Comparison of ENCODE assay signal across 20 mouse cellular contexts in genomic region chr1:153157021-153157623, GRCm38 (mm10). TPM values are rescaled to one million over a fixed set of nuclear protein-coding genes. Genes with fewer than 3 reads are reported as not detected.
DNase-seq lines count a peak whose midpoint lies in the region; ATAC-seq and TF ChIP-seq lines count a peak whose summit lies in the region.
"Had no signal": no experiment of that assay in that cellular context is flagged by ENCODE, and none has a peak within 500 bp of the region (broad histone marks: within the 10 kb centered on the region; RNA-seq: fewer than 3 reads in every experiment).

No protein-coding gene starts in this region.

- intact Hi-C loops in heart, adult 2 months (cut with DNase I) = loop anchor here (1.0 kb wide), 1 partner anchor 31 kb away; no protein-coding TSS in a partner anchor

- DNase-seq in heart, adult 2 months = peak in 1 of 2 experiments; percentile 64
- DNase-seq in lung, postnatal 10 days = peak; percentile 40
- no peak for DNase-seq in lung, postnatal 0 days (ENCODE audit: low spot score)
- peak; percentile 61 to 80 for DNase-seq in heart, adult 9 months (ENCODE audit: low spot score in 2 of 2)
- no peak for DNase-seq in thymus, postnatal 4 days
- DNase-seq: B cell, adult 2 months; cerebellum, adult 8-10 months; layer of hippocampus, postnatal 36 days; lung, postnatal 14 days; retina, postnatal 1 day had no signal

- WGBS in heart, adult 2 months = 53% methylated on average over 5 of the region's 5 CpGs
- 71% methylated on average over 5 of the region's 5 CpGs for WGBS in heart, embryonic 12.5 days
- WGBS in lung, postnatal 0 days = 62% methylated on average over 5 of the region's 5 CpGs
- WGBS in midbrain, embryonic 16.5 days = 87% methylated on average over 5 of the region's 5 CpGs

- no peak overlapping the region for H3K4me3 ChIP-seq in heart, adult 2 months
- no peak overlapping the region for H3K4me3 ChIP-seq in heart, embryonic 12.5 days
- H3K4me3 ChIP-seq in lung, postnatal 0 days (ENCODE audit: low read depth, low read length) = no peak overlapping the region
- H3K4me3 ChIP-seq in myocyte = no peak overlapping the region
- H3K4me3 ChIP-seq in midbrain, embryonic 16.5 days (ENCODE audit: low read depth, low read length) = no peak overlapping the region
- H3K4me3 ChIP-seq: embryonic facial prominence, embryonic 10.5 days; limb, embryonic 13.5 days; liver, embryonic 15.5 days; midbrain, embryonic 10.5 days had no signal

- no peaks in the 10 kb centered on the region for H3K9me3 ChIP-seq in heart, embryonic 12.5 days (replicated peaks)
- H3K9me3 ChIP-seq in lung, postnatal 0 days (ENCODE audit: low read length) = no peaks in the 10 kb centered on the region
- H3K9me3 ChIP-seq in midbrain, embryonic 16.5 days (replicated peaks; ENCODE audit: control insufficient read depth, low read length, poor library complexity, severe bottlenecking) = no peaks in the 10 kb centered on the region
- H3K9me3 ChIP-seq: embryonic facial prominence, embryonic 10.5 days; limb, embryonic 13.5 days; liver, embryonic 15.5 days; midbrain, embryonic 10.5 days had no signal

- no peak overlapping the region for H3K9ac ChIP-seq in heart, adult 2 months (ENCODE audit: low read depth, low read length)
- no peak overlapping the region for H3K9ac ChIP-seq in heart, embryonic 12.5 days
- no peak overlapping the region for H3K9ac ChIP-seq in lung, postnatal 0 days (replicated peaks; ENCODE audit: low read depth)
- no peak overlapping the region for H3K9ac ChIP-seq in midbrain, embryonic 16.5 days (ENCODE audit: low read depth, low read length)
- H3K9ac ChIP-seq: limb, embryonic 13.5 days; liver, embryonic 15.5 days had no signal

- no peaks in the 10 kb centered on the region for H3K36me3 ChIP-seq in heart, adult 2 months (ENCODE audit: control insufficient read depth, insufficient read depth, low read length)
- H3K36me3 ChIP-seq in heart, embryonic 12.5 days = no peaks in the 10 kb centered on the region
- no peaks in the 10 kb centered on the region for H3K36me3 ChIP-seq in lung, postnatal 0 days (ENCODE audit: insufficient read depth, low read length)
- no peaks in the 10 kb centered on the region for H3K36me3 ChIP-seq in myocyte (ENCODE audit: control insufficient read depth, insufficient read depth)
- no peaks in the 10 kb centered on the region for H3K36me3 ChIP-seq in midbrain, embryonic 16.5 days (ENCODE audit: control insufficient read depth, insufficient read depth, low read length)
- H3K36me3 ChIP-seq: embryonic facial prominence, embryonic 10.5 days; limb, embryonic 13.5 days; liver, embryonic 15.5 days; midbrain, embryonic 10.5 days had no signal

- no peak for ATAC-seq in heart, embryonic 12.5 days (ENCODE audit: insufficient number of reproducible peaks, low FRiP score)
- ATAC-seq in lung, postnatal 0 days = no peak
- no peak for ATAC-seq in midbrain, embryonic 16.5 days
- ATAC-seq: hindbrain, embryonic 16.5 days; intestine, embryonic 16.5 days had no signal

- H3K27me3 ChIP-seq in heart, adult 2 months (ENCODE audit: control insufficient read depth, insufficient read depth, low read length) = no peaks in the 10 kb centered on the region
- no peaks in the 10 kb centered on the region for H3K27me3 ChIP-seq in heart, embryonic 12.5 days (replicated peaks)
- no peaks in the 10 kb centered on the region for H3K27me3 ChIP-seq in lung, postnatal 0 days (replicated peaks; ENCODE audit: insufficient read depth, low read length)
- no peaks in the 10 kb centered on the region for H3K27me3 ChIP-seq in myocyte (ENCODE audit: control insufficient read depth, insufficient read depth, insufficient read length)
- H3K27me3 ChIP-seq in midbrain, embryonic 16.5 days (ENCODE audit: control insufficient read depth, insufficient read depth, low read depth, low read length) = no peaks in the 10 kb centered on the region
- H3K27me3 ChIP-seq: limb, embryonic 13.5 days; liver, embryonic 15.5 days had no signal

- H3ac ChIP-seq in myocyte (ENCODE audit: control insufficient read depth, insufficient read length) = no peak overlapping the region

- no peak overlapping the region for H3K4me2 ChIP-seq in heart, embryonic 12.5 days
- no peak overlapping the region for H3K4me2 ChIP-seq in lung, postnatal 0 days (replicated peaks; ENCODE audit: low read depth, low read length)
- H3K4me2 ChIP-seq in myocyte (ENCODE audit: low read depth) = no peak overlapping the region
- no peak overlapping the region for H3K4me2 ChIP-seq in midbrain, embryonic 16.5 days (ENCODE audit: low read length)
- H3K4me2 ChIP-seq: limb, embryonic 13.5 days; liver, embryonic 15.5 days had no signal

- TF ChIP-seq CTCF in heart, adult 2 months (IDR thresholded peaks at IDR 0.05) = no peak
- no peak for TF ChIP-seq CTCF in lung, postnatal 0 days (IDR thresholded peaks at IDR 0.05)

- no peak for TF ChIP-seq EP300 in heart, adult 2 months (IDR thresholded peaks at IDR 0.05; ENCODE audit: insufficient read depth, low read depth, low read length)
- TF ChIP-seq EP300 in lung, postnatal 0 days (IDR thresholded peaks at IDR 0.05) = no peak

- TF ChIP-seq POLR2A in heart, adult 2 months (IDR thresholded peaks at IDR 0.05; ENCODE audit: insufficient read depth, low read depth, low read length) = no peak
- no peak for TF ChIP-seq POLR2A in myocyte (IDR thresholded peaks at IDR 0.05; ENCODE audit: insufficient read length, low read depth)

- H3K79me2 ChIP-seq in heart, adult 2 months (replicated peaks; ENCODE audit: control insufficient read depth, insufficient read depth, low read length) = no peaks in the 10 kb centered on the region
- no peaks in the 10 kb centered on the region for H3K79me2 ChIP-seq in myocyte (ENCODE audit: control insufficient read depth, insufficient read depth)

- H3K4me1 ChIP-seq in heart, adult 2 months (ENCODE audit: control insufficient read depth, insufficient read depth, low read length) = peaks cover 3% of the 10 kb centered on the region
- peaks cover 25% of the 10 kb centered on the region for H3K4me1 ChIP-seq in heart, embryonic 12.5 days (replicated peaks)
- H3K4me1 ChIP-seq in lung, postnatal 0 days (ENCODE audit: insufficient read depth, low read depth, low read length) = no peaks in the 10 kb centered on the region; the same call in 1 of the 2 replicates
- H3K4me1 ChIP-seq in midbrain, embryonic 16.5 days (ENCODE audit: control insufficient read depth, insufficient read depth, low read length) = no peaks in the 10 kb centered on the region
- H3K4me1 ChIP-seq: liver, embryonic 15.5 days; midbrain, embryonic 10.5 days had no signal

- H3K27ac ChIP-seq in heart, adult 2 months = peak overlapping the region; percentile 41
- H3K27ac ChIP-seq in heart, embryonic 12.5 days (ENCODE audit: poor library complexity, severe bottlenecking) = no peak overlapping the region
- no peak overlapping the region for H3K27ac ChIP-seq in lung, postnatal 0 days (ENCODE audit: low read length)
- H3K27ac ChIP-seq in midbrain, embryonic 16.5 days (ENCODE audit: low read length) = no peak overlapping the region
- H3K27ac ChIP-seq: embryonic facial prominence, embryonic 10.5 days; limb, embryonic 13.5 days; liver, embryonic 15.5 days; midbrain, embryonic 10.5 days had no signal

TF ChIP-seq in myocyte, 11 proteins besides CTCF, POLR2A, EP300 and RAD21:
- peak in 2 of 3 experiments; percentile 60 to 65 for TF ChIP-seq MYOD1 (IDR thresholded peaks at IDR 0.05; ENCODE audit: control insufficient read depth in 1 of 3, insufficient read length in 2 of 3, low read depth in 2 of 3)
- TF ChIP-seq TCF12 (IDR thresholded peaks at IDR 0.05; ENCODE audit: insufficient read depth, poor library complexity, severe bottlenecking) = no peak
- no peak for TF ChIP-seq CEBPB (IDR thresholded peaks at IDR 0.05; ENCODE audit: insufficient read depth, poor library complexity, severe bottlenecking)

RNA-seq across cellular contexts. Expression of gene Lamc2, which starts 29.1 kb away (rescaled TPM):
- total RNA-seq in heart, adult 2 months (2021) = 10 to 100 TPM in 1 of 2 experiments, 1 to 10 TPM in 1; 9.3 to 11.8 TPM
- polyA plus RNA-seq in heart, adult 2 months (2012; rRNA removed) = 1.6 and 2.5 TPM in 2 replicates
- polyA plus RNA-seq in heart, embryonic 12.5 days (2016; fragmentation: Nextera tagmentation; extraction: Ambion mirVana) = 8.7 and 9.8 TPM in 2 replicates
- 62.9 and 69.0 TPM in 2 replicates for polyA plus RNA-seq in lung, postnatal 0 days (2015; fragmentation: Nextera tagmentation; extraction: Ambion mirVana)
- 10.2 TPM for polyA plus RNA-seq in myocyte (2012; fragmentation: generic; extraction: Trizol)
- 2.4 and 2.9 TPM in 2 replicates for polyA plus RNA-seq in midbrain, embryonic 16.5 days (2015; fragmentation: Nextera tagmentation; extraction: Ambion mirVana)
- total RNA-seq: common myeloid progenitor, adult 5-6 weeks had no signal

Comparison
In these comparisons a context has a peak if more than half of its experiments do, and no peak if none do; other contexts are left out.
1. DNase-seq: peak in lung, postnatal 10 days (single experiment) and heart, adult 9 months (2 of 2); none in lung, postnatal 0 days (single experiment) and thymus, postnatal 4 days (single experiment).